Mouse (Mus musculus) induced T-regulatory cell, adult 2 months (primary cell): Measurements from ENCODE around the gene Herc1.
A peak's percentile ranks its signal among the peaks of the same experiment; 100 is the strongest.

Source experiments
- DNase-seq: peaks from one replicate; pipeline ENCODE4 v3.0.0-alpha.2; 2012; ENCODE audit warnings: low read depth

Gene Herc1

GRCm38 (mm10) chr9:66520299-66520698, 170.0 kb downstream of the Herc1 start:
- DNase-seq, result peak; percentile 17

- DNase-seq, result no peak
Observed at GRCm38 (mm10) chr9:66521595-66521994, 171.3 kb downstream of the Herc1 start.

- no peak for DNase-seq
Observed at GRCm38 (mm10) chr9:66542785-66543184, 192.5 kb downstream of the Herc1 start.
